Mouse (Mus musculus) lung, embryonic 16.5 days (tissue): ENCODE results near the gene Ubash3a. TPM values are rescaled to one million over a fixed set of nuclear protein-coding genes. Genes with fewer than 3 reads are reported as not detected.

Source experiments
- ATAC-seq: fragments of 200-750 bp; cut with Nextera tagmentation; 2 replicates; pipeline ENCODE4 v1.8.0; 2017; ENCODE audit warnings: low read depth, mild to moderate bottlenecking, moderate library complexity
- H3K27ac ChIP-seq: fragments of 300-500 bp; sonication (generic); 2 replicates; pipeline ENCODE4 v1.5.1; 2014; ENCODE audit warnings: mild to moderate bottlenecking, control low read depth, low read length
- H3K27me3 ChIP-seq: fragments of 300-500 bp; sonication (generic); 2 replicates; pipeline ENCODE4 v1.6.1; 2014; ENCODE audit warnings: low read depth, low read length, mixed read lengths; ENCODE audit not compliant: control insufficient read depth, insufficient read depth
- H3K36me3 ChIP-seq: fragments of 300-500 bp; sonication (generic); 2 replicates; pipeline ENCODE4 v1.6.1; 2014; ENCODE audit warnings: low read length; ENCODE audit not compliant: control insufficient read depth, insufficient read depth
- H3K4me1 ChIP-seq: fragments of 300-500 bp; sonication (generic); replicated peaks from 2 replicates; pipeline ENCODE4 v1.6.1; 2014; ENCODE audit warnings: low read length, mixed read lengths; ENCODE audit not compliant: control insufficient read depth, insufficient read depth
- H3K4me2 ChIP-seq: fragments of 300-500 bp; sonication (generic); 2 replicates; pipeline ENCODE4 v1.6.1; 2014; ENCODE audit warnings: low read depth, low read length, control low read depth
- H3K4me3 ChIP-seq: fragments of 300-500 bp; sonication (generic); 2 replicates; pipeline ENCODE4 v1.5.1; 2014; ENCODE audit warnings: mild to moderate bottlenecking, low read length, control low read depth
- H3K9ac ChIP-seq: fragments of 300-500 bp; sonication (generic); 2 replicates; pipeline ENCODE4 v1.6.1; 2014; ENCODE audit warnings: low read length, control low read depth
- H3K9me3 ChIP-seq: fragments of 300-500 bp; sonication (generic); 2 replicates; pipeline ENCODE4 v1.6.1; 2016; ENCODE audit warnings: low read length; ENCODE audit not compliant: control insufficient read depth
- WGBS: fragments of 180-500 bp; shearing (Covaris S2); extraction: QIAGEN DNeasy Blood & Tissue Kit; methylation state at CpG from one replicate; pipeline ENCODE4 v1.1.7; 2014; 5-methylcytosine and 5-hydroxymethylcytosine counted together
- polyA plus RNA-seq: library from polyadenylated mRNA; unstranded; fragments of >200 nt; fragmentation: Nextera tagmentation; extraction: Ambion mirVana; gene quantifications from 2 replicates; pipeline ENCODE4 v1.2.1, GENCODE M21; 2015

The Ubash3a gene
- polyA plus RNA-seq, 1 experiment from 2014 or later, result 0.90 TPM

GRCm38 (mm10) chr17:31290859-31291258, 83.2 kb downstream of the Ubash3a start:
- Histone ChIP-seq H3K4me3 (no peak overlapping the region), H3K4me2 (no peak overlapping the region), H3K27me3 (no peaks in the 10 kb centered on the region), H3K9ac (no peak overlapping the region), H3K36me3 (no peaks in the 10 kb centered on the region), H3K4me1 (peaks cover 7% of the 10 kb centered on the region), H3K9me3 (no peaks in the 10 kb centered on the region), H3K27ac (no peak overlapping the region)
- WGBS, result 55% methylated on average over 6 of the region's 6 CpGs
- ATAC-seq, result no peak

GRCm38 (mm10) chr17:31294363-31295214, 86.9 kb downstream of the Ubash3a start:
- Histone ChIP-seq H3K4me1 (peaks cover 13% of the 10 kb centered on the region), H3K27me3 (no peaks in the 10 kb centered on the region), H3K4me2 (peak overlapping the region; percentile 90; the same call in 1 of the 2 replicates), H3K9me3 (no peaks in the 10 kb centered on the region), H3K4me3 (no peak overlapping the region), H3K27ac (peak overlapping the region; percentile 70), H3K9ac (no peak overlapping the region; the same call in 1 of the 2 replicates), H3K36me3 (no peaks in the 10 kb centered on the region)
- ATAC-seq, result peak; percentile 21; the same call in 1 of the 2 replicates
- WGBS, result 72% methylated on average over 15 of the region's 15 CpGs

GRCm38 (mm10) chr17:31295215-31295891, 87.7 kb downstream of the Ubash3a start:
- H3K27ac ChIP-seq, result peak overlapping the region; percentile 70
- peaks cover 13% of the 10 kb centered on the region for H3K4me1 ChIP-seq
- peak overlapping the region; percentile 90 for H3K4me2 ChIP-seq
- peak overlapping the region; percentile 55 for H3K4me3 ChIP-seq
- WGBS, result 18% methylated on average over 25 of the region's 25 CpGs
- no peaks in the 10 kb centered on the region for H3K36me3 ChIP-seq
- no peaks in the 10 kb centered on the region for H3K9me3 ChIP-seq
- peak; percentile 21 for ATAC-seq
- peak overlapping the region; percentile 72 for H3K9ac ChIP-seq
- no peaks in the 10 kb centered on the region for H3K27me3 ChIP-seq

GRCm38 (mm10) chr17:31295892-31296781, 88.5 kb downstream of the Ubash3a start:
- Histone ChIP-seq H3K4me3 (peak overlapping the region; percentile 55), H3K9ac (peak overlapping the region; percentile 72), H3K36me3 (no peaks in the 10 kb centered on the region), H3K27ac (peak overlapping the region; percentile 70), H3K4me2 (peak overlapping the region; percentile 90), H3K9me3 (no peaks in the 10 kb centered on the region), H3K27me3 (no peaks in the 10 kb centered on the region), H3K4me1 (peaks cover 13% of the 10 kb centered on the region)
- under 1% methylated on average over 66 of the region's 68 CpGs for WGBS
- peak; percentile 82 for ATAC-seq

Other genes with a start within 250 kb of the Ubash3a start
- gene Abcg1, start 150.2 kb upstream of the Ubash3a start, polyA plus RNA-seq, result 12.9 and 15.1 TPM in 2 replicates
- 0.58 and 1.6 TPM in 2 replicates for gene Tff3, start 78.2 kb upstream of the Ubash3a start, polyA plus RNA-seq
- gene Tff2, start 63.6 kb upstream of the Ubash3a start, polyA plus RNA-seq, result 0.46 TPM in 1 of 2 replicates, not detected in the other
- gene Tff1, start 42.6 kb upstream of the Ubash3a start, polyA plus RNA-seq, result not detected in 2 replicates
- not detected in 2 replicates for gene Tmprss3, start 8.9 kb upstream of the Ubash3a start, polyA plus RNA-seq
- gene Rsph1, start 69.5 kb downstream of the Ubash3a start, polyA plus RNA-seq, result 20.1 and 24.0 TPM in 2 replicates
- 13.4 and 13.5 TPM in 2 replicates for gene Slc37a1, start 78.9 kb downstream of the Ubash3a start, polyA plus RNA-seq
- gene Pde9a, start 178.3 kb downstream of the Ubash3a start, polyA plus RNA-seq, result 29.5 and 31.5 TPM in 2 replicates